Mouse (Mus musculus) stomach, embryonic 16.5 days (tissue): Measurements from ENCODE around the gene Arhgap9. TPM values are rescaled to one million over a fixed set of nuclear protein-coding genes. Genes with fewer than 3 reads are reported as not detected.

Experiments used
- ATAC-seq: fragments of 200-750 bp; cut with Nextera tagmentation; 2 replicates; pipeline ENCODE4 v1.8.0; 2017; ENCODE audit warnings: moderate number of reproducible peaks, moderate TSS enrichment; ENCODE audit not compliant: insufficient read depth, low FRiP score
- H3K27ac ChIP-seq: fragments of 300-500 bp; sonication (generic); 2 replicates; pipeline ENCODE4 v1.5.1; 2014; ENCODE audit warnings: low read length
- H3K27me3 ChIP-seq: fragments of 300-500 bp; sonication (generic); 2 replicates; pipeline ENCODE4 v1.6.1; 2014; ENCODE audit warnings: low read length, control low read depth, mixed read lengths; ENCODE audit not compliant: control insufficient read depth, insufficient read depth
- H3K36me3 ChIP-seq: fragments of 300-500 bp; sonication (generic); 2 replicates; pipeline ENCODE4 v1.6.1; 2014; ENCODE audit warnings: low read length; ENCODE audit not compliant: control insufficient read depth, insufficient read depth
- H3K4me1 ChIP-seq: fragments of 300-500 bp; sonication (generic); 2 replicates; pipeline ENCODE4 v1.6.1; 2014; ENCODE audit warnings: low read length, control low read depth, mixed read lengths; ENCODE audit not compliant: control insufficient read depth, insufficient read depth
- H3K4me2 ChIP-seq: fragments of 300-500 bp; sonication (generic); 2 replicates; pipeline ENCODE4 v1.6.1; 2014; ENCODE audit warnings: low read depth, low read length, mixed read lengths
- H3K4me3 ChIP-seq: fragments of 300-500 bp; sonication (generic); replicated peaks from 2 replicates; pipeline ENCODE4 v1.5.1; 2014; ENCODE audit warnings: mild to moderate bottlenecking, low read length
- H3K9ac ChIP-seq: fragments of 300-500 bp; sonication (generic); 2 replicates; pipeline ENCODE4 v1.6.1; 2014; ENCODE audit warnings: low read length
- H3K9me3 ChIP-seq: fragments of 300-500 bp; sonication (generic); replicated peaks from 2 replicates; pipeline ENCODE4 v1.6.1; 2016; ENCODE audit warnings: low read length, control low read depth; ENCODE audit not compliant: control insufficient read depth
- WGBS: fragments of 180-500 bp; shearing (Covaris S2); extraction: QIAGEN DNeasy Blood & Tissue Kit; methylation state at CpG from one replicate; pipeline ENCODE4 v1.1.7; 2014; 5-methylcytosine and 5-hydroxymethylcytosine counted together
- polyA plus RNA-seq: library from polyadenylated mRNA; unstranded; fragments of >200 nt; fragmentation: Nextera tagmentation; extraction: Ambion mirVana; gene quantifications from 2 replicates; pipeline ENCODE4 v1.2.1, GENCODE M21; 2015

Arhgap9 gene
- polyA plus RNA-seq, 1 experiment from 2014 or later = 6.6 TPM

GRCm38 (mm10) chr10:127355336-127355735, 33.6 kb downstream of the Arhgap9 start:
- Histone ChIP-seq H3K9ac (no peak overlapping the region), H3K4me3 (no peak overlapping the region), H3K27ac (no peak overlapping the region), H3K36me3 (no peaks in the 10 kb centered on the region), H3K27me3 (no peaks in the 10 kb centered on the region), H3K4me1 (peaks cover 5% of the 10 kb centered on the region; the same call in 1 of the 2 replicates), H3K4me2 (no peak overlapping the region), H3K9me3 (no peaks in the 10 kb centered on the region)
- no peak for ATAC-seq
- WGBS = 57% methylated on average over 10 of the region's 10 CpGs

- 80% methylated on average over 3 of the region's 3 CpGs for WGBS
- ATAC-seq = no peak
- H3K4me3 ChIP-seq = no peak overlapping the region
Measured at GRCm38 (mm10) chr10:127360714-127361113, 39.0 kb downstream of the Arhgap9 start.

DNA sequence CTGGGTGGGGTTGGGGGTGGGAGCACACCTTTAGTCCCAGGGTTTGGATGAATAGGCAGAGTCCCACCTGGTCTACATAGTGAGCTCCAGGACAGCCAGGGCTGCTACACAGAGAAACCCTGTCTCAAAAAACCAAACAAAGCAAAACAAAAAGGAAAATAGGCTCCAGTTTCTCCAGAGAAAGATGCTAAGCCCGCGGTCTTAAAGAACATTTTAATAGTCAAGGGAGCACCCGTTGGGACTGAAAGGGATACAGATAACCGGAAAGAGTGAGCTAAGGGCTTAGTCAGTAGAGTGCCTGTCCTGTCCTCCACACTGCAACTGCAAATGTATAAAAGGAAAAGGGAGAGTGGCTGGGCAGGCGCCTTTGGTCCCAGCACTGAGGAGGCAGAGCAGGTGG, 45.4 kb downstream of the Arhgap9 start:
- Histone ChIP-seq H3K4me2 (no peak overlapping the region), H3K27ac (no peak overlapping the region), H3K9ac (no peak overlapping the region), H3K9me3 (no peaks in the 10 kb centered on the region), H3K36me3 (no peaks in the 10 kb centered on the region), H3K27me3 (no peaks in the 10 kb centered on the region), H3K4me1 (no peaks in the 10 kb centered on the region), H3K4me3 (no peak overlapping the region)
- no peak for ATAC-seq
- WGBS = 71% methylated on average over 5 of the region's 5 CpGs

More at GRCm38 (mm10) chr10:127360714-127361113, 39.0 kb downstream of the Arhgap9 start:
- Histone ChIP-seq H3K36me3 (no peaks in the 10 kb centered on the region), H3K27ac (no peak overlapping the region), H3K9me3 (no peaks in the 10 kb centered on the region), H3K27me3 (no peaks in the 10 kb centered on the region), H3K9ac (no peak overlapping the region), H3K4me2 (no peak overlapping the region), H3K4me1 (no peaks in the 10 kb centered on the region)

GRCm38 (mm10) chr10:127368273-127368672, 46.5 kb downstream of the Arhgap9 start:
- no peak for ATAC-seq
- Histone ChIP-seq H3K4me3 (no peak overlapping the region), H3K9ac (no peak overlapping the region), H3K36me3 (no peaks in the 10 kb centered on the region), H3K27me3 (no peaks in the 10 kb centered on the region), H3K4me1 (no peaks in the 10 kb centered on the region), H3K27ac (no peak overlapping the region), H3K9me3 (no peaks in the 10 kb centered on the region), H3K4me2 (no peak overlapping the region)
- WGBS = 48% methylated on average over 2 of the region's 2 CpGs

- no peak within 1 kb of the TSS for H3K27ac ChIP-seq
- no peak for ATAC-seq
- no peaks in the 10 kb centered on the region for H3K4me1 ChIP-seq
- H3K9ac ChIP-seq = no peak within 1 kb of the TSS
- 66% methylated on average over 22 of the region's 22 CpGs for WGBS
- no peak within 1 kb of the TSS for H3K4me2 ChIP-seq
- no peak within 1 kb of the TSS for H3K4me3 ChIP-seq
- no peaks in the 10 kb centered on the region for H3K9me3 ChIP-seq
- no peaks in the 10 kb centered on the region for H3K27me3 ChIP-seq
- no peaks in the 10 kb centered on the region for H3K36me3 ChIP-seq
Measured at GRCm38 (mm10) chr10:127369834-127370820, 48.4 kb downstream of the Arhgap9 start, which contains the start of gene Inhbc. Gene Inhbc (minus strand): TSS chr10:127370431.

GRCm38 (mm10) chr10:127371023-127371422, 49.3 kb downstream of the Arhgap9 start:
- H3K27ac ChIP-seq = no peak overlapping the region
- no peaks in the 10 kb centered on the region for H3K9me3 ChIP-seq
- no peak for ATAC-seq
- no peak overlapping the region for H3K4me2 ChIP-seq
- H3K9ac ChIP-seq = no peak overlapping the region
- H3K27me3 ChIP-seq = no peaks in the 10 kb centered on the region
- H3K4me3 ChIP-seq = no peak overlapping the region
- 82% methylated on average over 2 of the region's 2 CpGs for WGBS
- H3K4me1 ChIP-seq = no peaks in the 10 kb centered on the region
- H3K36me3 ChIP-seq = no peaks in the 10 kb centered on the region

- H3K4me1 ChIP-seq = peaks cover 7% of the 10 kb centered on the region; the same call in 1 of the 2 replicates
- WGBS = 55% methylated on average over 3 of the region's 3 CpGs
- peak overlapping the region; percentile 18; the same call in 1 of the 2 replicates for H3K27ac ChIP-seq
- peak; percentile 27; the same call in 1 of the 2 replicates for ATAC-seq
- no peaks in the 10 kb centered on the region for H3K36me3 ChIP-seq
- no peak overlapping the region for H3K9ac ChIP-seq
- no peak overlapping the region for H3K4me3 ChIP-seq
- no peaks in the 10 kb centered on the region for H3K27me3 ChIP-seq
- no peaks in the 10 kb centered on the region for H3K9me3 ChIP-seq
- H3K4me2 ChIP-seq = no peak overlapping the region
Measured at GRCm38 (mm10) chr10:127377700-127378099, 55.9 kb downstream of the Arhgap9 start.

Other genes with a start within 250 kb of the Arhgap9 start
- gene Agap2, start 246.7 kb upstream of the Arhgap9 start, polyA plus RNA-seq = 0.09 and 0.62 TPM in 2 replicates
- 114 and 128 TPM in 2 replicates for gene Os9, start 200.8 kb upstream of the Arhgap9 start, polyA plus RNA-seq
- gene B4galnt1, start 156.7 kb upstream of the Arhgap9 start, polyA plus RNA-seq = 29.3 and 34.3 TPM in 2 replicates
- 1.2 and 1.4 TPM in 2 replicates for gene Slc26a10, start 141.3 kb upstream of the Arhgap9 start, polyA plus RNA-seq
- 71.3 and 77.0 TPM in 2 replicates for gene Arhgef25, start 131.9 kb upstream of the Arhgap9 start, polyA plus RNA-seq
- gene Dtx3, start 126.2 kb upstream of the Arhgap9 start, polyA plus RNA-seq = 68.6 and 79.4 TPM in 2 replicates
- 33.5 and 34.4 TPM in 2 replicates for gene Pip4k2c, start 110.4 kb upstream of the Arhgap9 start, polyA plus RNA-seq
- 6.5 and 6.7 TPM in 2 replicates for gene Kif5a, start 58.6 kb upstream of the Arhgap9 start, polyA plus RNA-seq
- 171 and 173 TPM in 2 replicates for gene Dctn2, start 55.6 kb upstream of the Arhgap9 start, polyA plus RNA-seq
- gene Mbd6, start 32.9 kb upstream of the Arhgap9 start, polyA plus RNA-seq = 8.6 and 11.6 TPM in 2 replicates
- 98.9 and 104 TPM in 2 replicates for gene Mars, start 10.2 kb upstream of the Arhgap9 start, polyA plus RNA-seq
- 9.8 and 9.9 TPM in 2 replicates for gene Gli1, start 20.0 kb downstream of the Arhgap9 start, polyA plus RNA-seq
- 0.06 TPM in 1 of 2 replicates, not detected in the other for gene Inhbe, start 32.4 kb downstream of the Arhgap9 start, polyA plus RNA-seq
- 0.15 and 0.27 TPM in 2 replicates for gene Inhbc, start 48.5 kb downstream of the Arhgap9 start, polyA plus RNA-seq
- 19.3 and 22.5 TPM in 2 replicates for gene R3hdm2, start 58.4 kb downstream of the Arhgap9 start, polyA plus RNA-seq
- gene Stac3, start 179.7 kb downstream of the Arhgap9 start, polyA plus RNA-seq = 0.70 and 5.5 TPM in 2 replicates
- gene Ndufa4l2, start 193.0 kb downstream of the Arhgap9 start, polyA plus RNA-seq = 192 and 231 TPM in 2 replicates
- 152 and 163 TPM in 2 replicates for gene Shmt2, start 200.5 kb downstream of the Arhgap9 start, polyA plus RNA-seq
- gene Nxph4, start 212.6 kb downstream of the Arhgap9 start, polyA plus RNA-seq = 3.4 and 4.6 TPM in 2 replicates